Mouse (Mus musculus): Measurements from ENCODE around the gene 4930522H14Rik. TPM values are rescaled to one million over a fixed set of nuclear protein-coding genes. Genes with fewer than 3 reads are reported as not detected.

Gene 4930522H14Rik
- polyA plus RNA-seq, 1 experiment from 2014 or later = not detected

GRCm38 (mm10) chr4:109550338-109551150 is 19.4 kb upstream of the 4930522H14Rik start:
- H3K27ac ChIP-seq = no peak overlapping the region
- DNase-seq (ENCODE audit: low spot score) (no peak), ATAC-seq (ENCODE audit: low FRiP score) (no peak)
- H3K27me3 ChIP-seq (ENCODE audit: control insufficient read depth, insufficient read depth, low read length) = no peaks in the 10 kb centered on the region
- no peaks in the 10 kb centered on the region for H3K36me3 ChIP-seq (replicated peaks; ENCODE audit: control insufficient read depth, insufficient read depth)
- no peak overlapping the region for H3K4me3 ChIP-seq (replicated peaks; ENCODE audit: low read length)
- no peak overlapping the region for H3K4me2 ChIP-seq (replicated peaks)
- no peak overlapping the region for H3K9ac ChIP-seq
- no peaks in the 10 kb centered on the region for H3K4me1 ChIP-seq (replicated peaks; ENCODE audit: control insufficient read depth, insufficient read depth, low read length)
- WGBS = 46% methylated on average over 11 of the region's 11 CpGs
- no peaks in the 10 kb centered on the region for H3K9me3 ChIP-seq (ENCODE audit: control insufficient read depth, low read length)

GRCm38 (mm10) chr4:109547306-109547705 is 16.2 kb upstream of the 4930522H14Rik start:
- Histone ChIP-seq H3K4me1 (replicated peaks; ENCODE audit: control insufficient read depth, insufficient read depth, low read length) (no peaks in the 10 kb centered on the region), H3K27me3 (ENCODE audit: control insufficient read depth, insufficient read depth, low read length) (no peaks in the 10 kb centered on the region)
- 32% methylated on average over 2 of the region's 2 CpGs for WGBS

GRCm38 (mm10) chr4:109546538-109546937 is 15.4 kb upstream of the 4930522H14Rik start:
- H3K27ac ChIP-seq = no peak overlapping the region

More at GRCm38 (mm10) chr4:109547306-109547705, 16.2 kb upstream of the 4930522H14Rik start:
- Histone ChIP-seq H3K27ac (no peak overlapping the region), H3K36me3 (replicated peaks; ENCODE audit: control insufficient read depth, insufficient read depth) (no peaks in the 10 kb centered on the region), H3K4me3 (replicated peaks; ENCODE audit: low read length) (no peak overlapping the region), H3K9ac (no peak overlapping the region), H3K9me3 (ENCODE audit: control insufficient read depth, low read length) (no peaks in the 10 kb centered on the region), H3K4me2 (replicated peaks) (no peak overlapping the region)
- DNase-seq (ENCODE audit: low spot score) = no peak
- no peak for ATAC-seq (ENCODE audit: low FRiP score)

GRCm38 (mm10) chr4:109530245-109530816 is 766 bp downstream of the 4930522H14Rik start:
- ATAC-seq (ENCODE audit: low FRiP score) = no peak
- no peak overlapping the region for H3K9ac ChIP-seq
- no peaks in the 10 kb centered on the region for H3K9me3 ChIP-seq (ENCODE audit: control insufficient read depth, low read length)
- H3K27ac ChIP-seq = no peak overlapping the region
- H3K27me3 ChIP-seq (ENCODE audit: control insufficient read depth, insufficient read depth, low read length) = no peaks in the 10 kb centered on the region
- WGBS = 29% methylated on average over 15 of the region's 15 CpGs
- H3K4me3 ChIP-seq (replicated peaks; ENCODE audit: low read length) = no peak overlapping the region
- DNase-seq (ENCODE audit: low spot score) = no peak
- H3K4me2 ChIP-seq (replicated peaks) = no peak overlapping the region
- no peaks in the 10 kb centered on the region for H3K36me3 ChIP-seq (replicated peaks; ENCODE audit: control insufficient read depth, insufficient read depth)
- H3K4me1 ChIP-seq (replicated peaks; ENCODE audit: control insufficient read depth, insufficient read depth, low read length) = no peaks in the 10 kb centered on the region

More at GRCm38 (mm10) chr4:109546538-109546937, 15.4 kb upstream of the 4930522H14Rik start:
- no peak overlapping the region for H3K4me2 ChIP-seq (replicated peaks)
- 83% methylated on average over 2 of the region's 2 CpGs for WGBS
- DNase-seq (ENCODE audit: low spot score) (no peak), ATAC-seq (ENCODE audit: low FRiP score) (no peak)
- H3K9ac ChIP-seq = no peak overlapping the region
- no peak overlapping the region for H3K4me3 ChIP-seq (replicated peaks; ENCODE audit: low read length)
- no peaks in the 10 kb centered on the region for H3K9me3 ChIP-seq (ENCODE audit: control insufficient read depth, low read length)
- H3K36me3 ChIP-seq (replicated peaks; ENCODE audit: control insufficient read depth, insufficient read depth) = no peaks in the 10 kb centered on the region
- no peaks in the 10 kb centered on the region for H3K4me1 ChIP-seq (replicated peaks; ENCODE audit: control insufficient read depth, insufficient read depth, low read length)
- no peaks in the 10 kb centered on the region for H3K27me3 ChIP-seq (ENCODE audit: control insufficient read depth, insufficient read depth, low read length)

GRCm38 (mm10) chr4:109504885-109505284 is 26.2 kb downstream of the 4930522H14Rik start:
- DNase-seq (ENCODE audit: low spot score) (peak; percentile 67), ATAC-seq (ENCODE audit: low FRiP score) (no peak)
- Histone ChIP-seq H3K4me3 (replicated peaks; ENCODE audit: low read length) (no peak overlapping the region), H3K36me3 (replicated peaks; ENCODE audit: control insufficient read depth, insufficient read depth) (no peaks in the 10 kb centered on the region), H3K4me1 (replicated peaks; ENCODE audit: control insufficient read depth, insufficient read depth, low read length) (no peaks in the 10 kb centered on the region), H3K9me3 (ENCODE audit: control insufficient read depth, low read length) (no peaks in the 10 kb centered on the region), H3K9ac (no peak overlapping the region), H3K27ac (no peak overlapping the region), H3K27me3 (ENCODE audit: control insufficient read depth, insufficient read depth, low read length) (no peaks in the 10 kb centered on the region), H3K4me2 (replicated peaks) (no peak overlapping the region)
- WGBS = 6% methylated on average over 5 of the region's 5 CpGs

GRCm38 (mm10) chr4:109498476-109498875 is 32.6 kb downstream of the 4930522H14Rik start:
- Histone ChIP-seq H3K9me3 (ENCODE audit: control insufficient read depth, low read length) (no peaks in the 10 kb centered on the region), H3K4me2 (replicated peaks) (no peak overlapping the region), H3K4me1 (replicated peaks; ENCODE audit: control insufficient read depth, insufficient read depth, low read length) (no peaks in the 10 kb centered on the region), H3K4me3 (replicated peaks; ENCODE audit: low read length) (no peak overlapping the region), H3K9ac (no peak overlapping the region), H3K27me3 (ENCODE audit: control insufficient read depth, insufficient read depth, low read length) (no peaks in the 10 kb centered on the region), H3K27ac (no peak overlapping the region), H3K36me3 (replicated peaks; ENCODE audit: control insufficient read depth, insufficient read depth) (no peaks in the 10 kb centered on the region)
- no peak for ATAC-seq (ENCODE audit: low FRiP score)
- no peak for DNase-seq (ENCODE audit: low spot score)
- 89% methylated on average over 11 of the region's 11 CpGs for WGBS

GRCm38 (mm10) chr4:109493581-109493980 is 37.5 kb downstream of the 4930522H14Rik start:
- H3K9ac ChIP-seq = no peak overlapping the region
- no peak overlapping the region for H3K27ac ChIP-seq
- no peaks in the 10 kb centered on the region for H3K27me3 ChIP-seq (ENCODE audit: control insufficient read depth, insufficient read depth, low read length)
- no peak overlapping the region for H3K4me3 ChIP-seq (replicated peaks; ENCODE audit: low read length)
- H3K4me1 ChIP-seq (replicated peaks; ENCODE audit: control insufficient read depth, insufficient read depth, low read length) = no peaks in the 10 kb centered on the region
- H3K9me3 ChIP-seq (ENCODE audit: control insufficient read depth, low read length) = no peaks in the 10 kb centered on the region
- DNase-seq (ENCODE audit: low spot score) = no peak
- no peak overlapping the region for H3K4me2 ChIP-seq (replicated peaks)
- ATAC-seq (ENCODE audit: low FRiP score) = no peak
- no peaks in the 10 kb centered on the region for H3K36me3 ChIP-seq (replicated peaks; ENCODE audit: control insufficient read depth, insufficient read depth)

GRCm38 (mm10) chr4:109488812-109489211 is 42.3 kb downstream of the 4930522H14Rik start:
- WGBS = 67% methylated on average over 1 of the region's 1 CpGs
- DNase-seq (ENCODE audit: low spot score) = no peak
- Histone ChIP-seq H3K27me3 (ENCODE audit: control insufficient read depth, insufficient read depth, low read length) (no peaks in the 10 kb centered on the region), H3K27ac (no peak overlapping the region), H3K4me1 (replicated peaks; ENCODE audit: control insufficient read depth, insufficient read depth, low read length) (no peaks in the 10 kb centered on the region), H3K4me2 (replicated peaks) (no peak overlapping the region), H3K9me3 (ENCODE audit: control insufficient read depth, low read length) (no peaks in the 10 kb centered on the region), H3K36me3 (replicated peaks; ENCODE audit: control insufficient read depth, insufficient read depth) (no peaks in the 10 kb centered on the region), H3K4me3 (replicated peaks; ENCODE audit: low read length) (no peak overlapping the region), H3K9ac (no peak overlapping the region)
- no peak for ATAC-seq (ENCODE audit: low FRiP score)

- 87% methylated on average over 3 of the region's 3 CpGs for WGBS
- H3K27ac ChIP-seq = no peak within 1 kb of the TSS
- DNase-seq (ENCODE audit: low spot score) = no peak
Measured at GRCm38 (mm10) chr4:109484621-109485020, 46.5 kb downstream of the 4930522H14Rik start, which contains the start of gene Rnf11. Gene Rnf11, minus strand, starts transcription at chr4:109484728.

More at GRCm38 (mm10) chr4:109484621-109485020, 46.5 kb downstream of the 4930522H14Rik start, which contains the start of gene Rnf11:
- Histone ChIP-seq H3K4me3 (replicated peaks; ENCODE audit: low read length) (no peak within 1 kb of the TSS), H3K36me3 (replicated peaks; ENCODE audit: control insufficient read depth, insufficient read depth) (no peaks in the 10 kb centered on the region), H3K27me3 (ENCODE audit: control insufficient read depth, insufficient read depth, low read length) (no peaks in the 10 kb centered on the region), H3K9me3 (ENCODE audit: control insufficient read depth, low read length) (no peaks in the 10 kb centered on the region), H3K9ac (no peak within 1 kb of the TSS), H3K4me1 (replicated peaks; ENCODE audit: control insufficient read depth, insufficient read depth, low read length) (no peaks in the 10 kb centered on the region), H3K4me2 (replicated peaks) (no peak within 1 kb of the TSS)
- no peak for ATAC-seq (ENCODE audit: low FRiP score)
